Mouse (Mus musculus) C2C12 (cell line): ENCODE data around the gene Ankdd1b.

Source experiments
- CEBPB ChIP-seq: IDR thresholded peaks from one replicate; pipeline ENCODE4 v1.6.1; 2011; ENCODE audit warnings: low read depth, mild to moderate bottlenecking, control low read depth, moderate library complexity
- CTCF ChIP-seq: IDR thresholded peaks from one replicate; pipeline ENCODE4 v1.5.1; 2011; ENCODE audit not compliant: control insufficient read depth, insufficient read depth, insufficient read length
- FOSL1 ChIP-seq: IDR thresholded peaks from one replicate; pipeline ENCODE4 v1.8.0; 2011; ENCODE audit warnings: mild to moderate bottlenecking, low read length; ENCODE audit not compliant: poor library complexity, insufficient read depth, severe bottlenecking
- MAX ChIP-seq: IDR thresholded peaks from one replicate; pipeline ENCODE4 v1.6.1; 2011; ENCODE audit warnings: mild to moderate bottlenecking, control low read depth
- MYOD1 ChIP-seq: IDR thresholded peaks from one replicate; pipeline ENCODE4 v1.6.1; 2011; ENCODE audit warnings: low read depth; ENCODE audit not compliant: control insufficient read depth, insufficient read length
- MYOG ChIP-seq: IDR thresholded peaks from one replicate; pipeline ENCODE4 v1.6.1; 2011; ENCODE audit not compliant: control insufficient read depth, insufficient read length; ENCODE audit errors: extremely low read depth
- USF1 ChIP-seq: IDR thresholded peaks from one replicate; pipeline ENCODE4 v1.6.1; 2011; ENCODE audit warnings: low read depth, mild to moderate bottlenecking, control low read depth, moderate library complexity

DNA sequence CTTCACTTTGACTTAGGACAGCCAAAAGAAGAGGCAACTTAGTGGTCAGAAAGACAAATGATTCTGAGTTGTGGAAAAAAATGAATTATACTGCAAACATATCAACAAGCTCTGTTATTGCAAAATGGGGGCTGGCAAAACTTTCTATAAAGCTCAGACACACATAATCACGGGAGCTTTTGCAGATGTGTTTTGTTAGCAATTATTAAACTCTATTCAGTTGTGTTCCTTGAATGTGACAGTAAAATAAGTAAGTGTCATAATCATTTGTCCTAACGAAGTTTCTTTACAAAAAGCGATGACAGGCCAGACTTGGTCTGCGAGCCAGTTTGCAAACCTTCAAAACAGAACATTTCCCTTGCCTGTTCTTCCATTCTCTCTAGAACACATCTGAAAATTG, 36.5 kb upstream of the Ankdd1b start:
- TF ChIP-seq CTCF (no peak), MYOG (no peak), MAX (no peak), CEBPB (no peak), USF1 (no peak), MYOD1 (no peak), FOSL1 (no peak)
